Mouse (Mus musculus) left cerebral cortex, postnatal 14 days (tissue): Measurements from ENCODE around the gene Klhl42. TPM values are rescaled to one million over a fixed set of nuclear protein-coding genes. Genes with fewer than 3 reads are reported as not detected.

Experiments used
- DNase-seq, 2 experiments: peaks; one replicate each; pipeline ENCODE4 v3.0.0; 2021 to 2022; ENCODE audit warnings: low spot score in 2 of 2, mixed read lengths in 1 of 2
- intact Hi-C: fragments of 180-260 bp; cut with DNase I; formaldehyde crosslinking; loops from one replicate; pipeline ENCODE4 v1.15.1; 2025
- long read RNA-seq, 2 experiments: library from polyadenylated mRNA; stranded (forward); transcript quantifications; one replicate each; pipeline ENCODE4 v2.0.0; 2021
- total RNA-seq, 2 experiments: library from RNA; stranded (reverse); gene quantifications; 2 replicates each; pipeline ENCODE4 v1.2.3; 2021

The Klhl42 gene
- 10 to 100 TPM; 22.9 to 23.8 TPM for total RNA-seq
- long read RNA-seq, experiment 1, full-length matches to known transcripts = 15 of 20 reads
- long read RNA-seq, experiment 1, partial matches to known transcripts = 0 of 20 reads
- long read RNA-seq, experiment 1, other reads (novel, unspliced or antisense) = 5 of 20 reads
- long read RNA-seq, experiment 2, full-length matches to known transcripts = 12 of 18 reads
- long read RNA-seq, experiment 2, partial matches to known transcripts = 0 of 18 reads
- long read RNA-seq, experiment 2, other reads (novel, unspliced or antisense) = 6 of 18 reads

DNA sequence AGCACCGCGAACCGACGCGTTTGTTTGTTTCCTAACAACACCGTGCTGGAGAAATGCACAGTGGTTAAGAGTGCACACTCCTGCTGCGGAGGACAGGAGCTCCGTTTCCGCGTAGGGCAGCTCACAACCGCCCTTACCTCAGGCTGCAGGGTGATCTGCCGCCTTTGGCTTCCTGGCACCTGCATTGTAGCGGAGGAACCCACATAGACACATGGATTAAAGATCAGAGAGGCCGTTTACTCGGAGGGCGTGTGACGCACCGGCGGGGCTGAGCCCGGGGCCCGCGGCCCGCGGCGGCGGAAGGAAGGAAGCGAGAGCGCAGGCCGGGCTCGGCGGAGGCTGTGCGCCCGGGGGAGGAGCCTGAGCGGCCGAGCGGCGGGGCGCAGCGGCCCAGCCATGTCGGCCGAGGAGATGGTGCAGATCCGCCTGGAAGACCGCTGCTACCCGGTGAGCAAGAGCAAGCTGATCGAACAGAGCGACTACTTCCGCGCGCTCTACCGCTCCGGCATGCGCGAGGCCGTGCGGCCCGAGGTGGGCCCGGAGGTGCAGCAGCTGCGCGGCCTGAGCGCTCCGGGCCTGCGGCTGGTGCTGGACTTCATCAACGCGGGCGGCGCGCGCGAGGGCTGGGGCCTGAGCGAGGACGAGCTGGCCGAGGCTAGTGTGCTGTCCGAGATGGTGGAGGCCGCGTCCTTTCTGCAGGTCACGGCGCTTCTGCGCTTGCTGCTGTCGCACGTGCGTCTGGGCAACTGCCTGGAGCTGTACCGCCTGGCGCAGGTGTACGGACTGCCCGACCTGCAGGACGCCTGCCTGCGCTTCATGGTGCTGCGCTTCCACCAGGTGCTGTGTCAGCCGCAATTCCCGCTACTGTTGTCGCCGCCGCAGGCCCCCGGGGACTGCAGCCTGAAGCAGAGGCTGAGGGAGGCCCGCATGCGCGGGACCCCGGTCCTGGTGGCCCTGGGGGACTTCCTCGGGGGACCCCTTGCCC, at the start of gene Klhl42:
Klhl42 (plus strand) TSS at position 244 of the 985 bp plus-strand sequence.
- intact Hi-C loops = no loop called here
- peak; percentile 52 to 67 for DNase-seq

DNA sequence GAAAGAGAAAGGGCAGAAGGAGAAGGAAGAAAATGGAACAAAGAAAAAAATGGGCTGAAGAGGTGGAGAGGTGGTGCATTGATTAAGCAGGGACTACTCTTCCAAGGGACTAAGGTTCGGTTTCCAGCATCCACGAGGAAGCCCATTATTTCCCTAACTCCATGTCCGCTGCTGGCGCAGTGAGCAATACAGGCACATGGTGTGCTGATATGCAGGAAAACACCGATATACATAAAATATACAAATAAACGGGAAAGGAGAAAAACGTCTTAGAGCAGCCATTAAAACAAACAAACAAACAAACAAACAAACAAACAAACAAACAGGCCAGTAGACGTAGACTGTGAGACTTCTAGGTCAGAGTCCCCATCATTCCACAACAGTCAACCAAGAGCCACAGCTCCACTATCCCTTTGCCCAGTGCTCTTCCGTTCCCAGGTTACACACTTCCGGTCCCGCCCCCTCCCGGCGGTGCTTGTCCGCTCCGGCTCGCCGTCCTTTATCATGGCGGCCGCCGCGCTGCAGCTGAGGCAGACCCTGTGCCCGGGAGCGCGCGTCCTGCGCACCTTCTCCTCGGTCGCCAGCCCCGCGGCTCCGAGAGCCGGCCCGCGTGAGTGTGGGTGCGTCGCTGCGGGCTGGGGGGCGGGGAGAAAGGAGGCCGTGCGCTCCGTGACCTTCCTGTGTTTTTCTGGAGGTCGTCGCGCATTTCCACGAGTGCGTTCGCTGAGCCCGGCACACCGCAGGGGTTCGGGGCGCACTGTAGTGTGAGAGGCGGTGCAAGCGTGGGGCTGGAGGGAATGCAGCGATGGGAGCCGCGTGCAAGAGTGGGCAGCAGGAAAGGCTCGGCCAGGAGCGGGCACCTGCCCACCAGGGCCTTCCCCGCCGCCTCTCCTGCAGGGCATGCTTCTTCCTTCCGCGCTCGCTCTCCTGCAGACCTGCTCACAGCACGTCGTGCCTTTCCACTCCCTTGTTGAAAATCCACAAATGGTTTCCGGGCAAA, 48.6 kb upstream of the Klhl42 start, which contains the start of gene Mrps35:
Mrps35 (plus strand) TSS at position 474 of the 1,000 bp plus-strand sequence.
- peak; percentile 88 to 90 for DNase-seq
- intact Hi-C loops = no loop called here

DNA sequence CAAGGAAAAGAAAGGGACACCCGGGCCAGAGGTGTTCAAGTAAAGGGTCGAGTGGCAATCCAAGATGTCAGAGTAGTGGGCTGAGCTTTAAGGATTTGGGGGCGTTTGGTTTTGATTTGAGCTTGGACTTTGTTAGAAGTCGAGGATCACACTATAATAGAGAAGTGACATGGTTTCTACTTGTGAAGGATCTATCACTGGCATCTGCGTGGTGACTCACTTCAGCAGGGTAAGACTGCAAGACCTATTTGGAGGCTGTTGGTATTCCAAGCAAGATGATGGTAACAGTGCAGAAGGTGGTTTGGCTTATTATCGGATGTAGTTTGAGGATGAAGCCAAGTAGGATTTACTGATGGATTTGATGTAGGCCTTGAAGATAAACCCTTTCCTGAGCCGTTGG, 47.5 kb upstream of the Klhl42 start:
- intact Hi-C loops = no loop called here
- no peak for DNase-seq

DNA sequence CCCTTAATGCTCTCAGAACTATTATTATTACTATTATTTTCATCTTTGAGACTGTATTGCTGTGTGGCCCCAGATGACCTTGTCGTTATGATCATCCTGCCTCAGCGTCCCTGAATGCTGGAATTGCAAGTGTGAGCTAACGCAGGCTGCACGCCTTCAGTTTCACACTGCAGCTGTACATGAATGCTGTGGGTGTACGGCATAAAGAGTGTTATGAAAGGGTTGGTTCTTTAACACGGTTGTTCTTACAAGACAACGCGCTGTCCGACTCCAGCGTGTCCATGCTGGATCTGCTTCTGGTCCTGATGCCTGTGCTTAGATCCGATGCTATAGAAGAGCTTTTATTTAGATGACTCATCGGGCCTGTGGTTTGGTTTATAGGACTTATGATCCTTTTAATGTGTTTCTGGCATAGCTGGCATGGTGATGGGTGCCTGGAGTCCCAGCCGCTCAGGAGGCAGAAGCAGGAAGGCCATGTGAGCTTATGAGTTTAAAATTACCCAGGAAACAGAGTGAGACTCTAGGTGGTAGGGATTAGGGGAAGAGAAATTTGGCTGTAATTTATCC, 41.9 kb upstream of the Klhl42 start:
- intact Hi-C loops = no loop called here
- no peak for DNase-seq

DNA sequence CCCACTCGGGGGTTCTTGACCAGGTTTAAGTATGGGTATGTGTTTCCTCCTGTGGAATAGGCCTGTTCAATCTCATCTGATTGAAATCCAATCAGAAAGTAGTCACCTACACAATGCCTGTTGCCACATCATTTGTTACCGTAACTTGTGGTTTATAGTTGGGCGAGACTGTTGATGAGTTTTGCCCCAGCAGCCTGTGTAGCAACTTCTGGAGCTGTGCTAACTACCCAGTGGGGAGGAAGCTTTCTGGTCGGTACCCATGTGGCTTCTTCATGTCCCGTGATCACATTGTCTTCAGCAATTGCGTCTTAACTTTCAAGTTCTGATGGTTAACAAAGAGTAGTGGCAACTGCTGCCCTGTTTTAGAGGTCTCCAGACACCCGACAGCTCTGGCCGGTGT, 39.5 kb upstream of the Klhl42 start:
- intact Hi-C loops = no loop called here
- no peak for DNase-seq

DNA sequence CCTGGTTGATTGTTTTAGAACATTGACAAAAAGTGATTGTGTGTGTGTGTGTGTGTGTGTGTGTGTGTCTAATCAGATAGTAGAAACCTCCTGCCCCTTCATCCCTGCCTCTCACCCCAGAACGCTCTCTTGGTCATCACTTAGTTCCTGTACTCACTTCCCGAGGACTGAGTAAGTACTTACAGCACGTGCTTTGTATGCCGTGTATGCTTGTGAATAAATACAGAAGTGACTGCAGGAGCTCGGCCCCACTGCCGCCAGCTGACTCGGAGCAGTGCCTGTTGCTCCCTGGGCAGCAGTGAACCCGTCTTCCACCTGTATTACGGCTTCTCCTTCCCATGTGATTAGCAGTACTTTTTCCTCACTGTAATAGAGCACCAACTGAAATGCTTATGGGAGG, 38.7 kb upstream of the Klhl42 start:
- DNase-seq = no peak
- intact Hi-C loops = no loop called here

DNA sequence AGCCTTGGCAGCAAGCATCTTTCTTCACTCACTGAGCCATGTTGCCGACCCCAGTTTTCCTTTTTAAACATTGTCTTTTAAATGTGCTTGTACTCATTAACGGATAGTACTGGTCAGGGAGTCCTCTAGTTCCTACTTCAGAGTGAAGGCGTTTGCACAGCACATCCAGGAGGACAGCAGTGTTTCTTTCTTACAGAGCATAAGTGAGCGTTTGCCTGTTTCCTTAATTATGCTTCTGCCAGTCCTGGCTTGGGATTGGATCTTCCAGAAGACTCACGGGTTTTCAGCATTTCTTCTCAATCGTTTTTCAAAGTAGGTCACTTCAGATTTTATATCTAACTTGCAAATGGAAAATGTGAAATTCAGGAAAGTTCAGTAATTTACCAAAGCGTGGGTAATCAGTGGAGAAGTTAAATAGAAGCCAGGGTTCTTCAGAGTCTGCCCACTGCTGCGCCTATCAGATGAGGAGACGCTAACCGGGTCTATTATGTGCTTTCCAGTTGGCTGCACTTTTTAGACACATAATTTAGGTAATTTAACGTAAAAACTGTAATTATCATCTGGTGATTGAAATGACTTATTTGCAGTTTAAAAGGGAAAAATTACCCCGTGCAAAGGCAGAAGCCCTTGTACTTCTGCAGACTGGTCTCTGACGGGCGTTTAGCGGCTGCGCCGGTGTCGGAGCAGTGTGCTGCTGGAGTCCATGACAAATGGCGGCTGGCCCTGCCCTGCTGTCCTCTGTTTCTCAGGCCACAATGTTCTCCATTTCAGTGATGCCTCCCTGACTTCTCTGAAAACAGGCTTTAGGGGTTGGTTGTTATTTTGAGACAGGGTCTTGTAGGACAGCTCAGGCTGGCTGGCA, 37.2 kb upstream of the Klhl42 start:
- peak in 1 of 2 experiments; percentile 26 for DNase-seq

DNA sequence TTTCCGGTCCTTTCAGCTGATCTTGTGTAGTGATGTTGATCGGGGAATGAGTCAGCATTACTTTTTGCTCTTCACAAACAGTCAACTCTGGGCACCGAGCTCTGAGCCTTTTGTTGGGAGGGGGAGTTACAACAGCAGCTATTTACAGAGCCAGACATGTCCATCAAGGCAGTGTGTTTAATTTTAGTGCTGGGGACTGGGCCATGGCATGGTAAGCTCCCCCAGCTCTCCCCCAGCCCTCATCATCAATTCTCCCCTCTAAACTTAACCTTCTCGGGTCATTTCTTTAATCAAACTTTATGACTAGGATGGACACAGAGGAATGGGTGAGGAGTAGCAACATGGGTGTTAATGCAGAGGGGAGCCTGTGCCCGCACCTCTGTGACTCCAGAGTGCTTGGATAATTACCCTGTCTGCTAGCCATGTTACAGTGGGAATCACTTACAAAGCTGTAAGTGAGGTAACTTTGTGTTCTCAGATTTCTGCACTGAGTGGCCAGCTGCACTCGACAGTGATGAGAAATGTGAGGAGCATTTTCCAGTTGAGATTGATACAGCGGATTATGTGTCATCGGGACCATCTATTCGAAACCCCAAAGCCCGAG, 35.7 kb upstream of the Klhl42 start:
- intact Hi-C loops = no loop called here
- no peak for DNase-seq

More for the DNA sequence above, 37.2 kb upstream of the Klhl42 start:
- intact Hi-C loops = no loop called here

DNA sequence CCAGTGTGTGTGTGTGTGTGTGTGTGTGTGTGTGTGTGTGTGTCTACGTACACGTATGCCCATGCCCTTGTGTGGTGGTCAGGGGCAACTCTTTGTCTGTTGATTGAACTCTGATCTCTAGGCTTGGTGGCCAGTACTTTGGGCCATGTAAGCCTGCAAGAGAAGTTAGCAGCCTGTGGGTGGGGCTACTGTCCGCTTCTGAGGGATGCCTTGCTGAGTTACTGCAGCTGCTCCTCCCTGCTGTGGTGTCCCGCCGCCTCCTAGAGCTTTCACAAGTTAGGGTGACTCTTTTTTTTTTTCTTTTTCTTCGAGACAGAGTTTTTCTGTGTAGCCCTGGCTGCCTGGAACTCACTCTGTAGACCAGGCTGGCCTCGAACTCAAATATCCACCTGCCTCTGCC, 31.9 kb upstream of the Klhl42 start:
- intact Hi-C loops = no loop called here
- no peak for DNase-seq

DNA sequence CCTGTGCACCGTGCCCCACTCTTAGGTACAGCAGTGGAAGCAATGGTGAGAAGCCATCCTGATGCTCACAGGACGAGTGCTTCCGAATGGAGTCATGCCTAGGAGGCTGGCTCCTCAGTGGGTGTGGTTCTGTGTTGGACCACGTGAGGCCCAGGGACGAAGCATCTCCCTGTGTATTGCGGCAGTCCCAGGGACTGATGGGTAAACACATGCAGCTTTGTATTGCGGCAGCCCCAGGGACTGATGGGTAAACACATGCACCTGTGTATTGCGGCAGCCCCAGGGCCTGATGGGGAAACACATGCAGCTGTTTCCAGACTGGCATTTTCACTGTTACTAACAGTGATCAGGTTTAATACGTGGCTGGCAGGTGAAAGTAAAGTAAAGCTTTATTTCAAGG, 29.5 kb upstream of the Klhl42 start:
- intact Hi-C loops = no loop called here
- DNase-seq = no peak

DNA sequence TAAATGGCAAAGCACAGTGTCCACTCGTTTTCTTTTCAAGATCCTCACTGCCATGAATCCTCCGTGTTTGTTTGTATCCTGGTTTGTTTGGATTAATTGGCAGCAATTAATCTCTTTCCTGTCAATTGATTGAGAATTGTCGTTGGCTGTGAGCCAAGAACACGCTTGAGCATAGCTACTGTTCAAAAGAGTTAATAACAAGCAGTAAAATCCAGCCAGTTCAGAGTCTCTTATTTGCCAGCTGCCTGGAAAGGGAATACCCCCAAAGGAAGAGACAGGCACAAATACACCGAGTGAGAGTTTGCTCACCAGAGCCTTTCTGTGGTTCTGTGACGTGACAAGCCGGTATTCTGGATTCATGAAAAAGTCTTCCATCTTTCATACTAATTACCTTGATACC, 29.1 kb upstream of the Klhl42 start:
- intact Hi-C loops = no loop called here
- no peak for DNase-seq

DNA sequence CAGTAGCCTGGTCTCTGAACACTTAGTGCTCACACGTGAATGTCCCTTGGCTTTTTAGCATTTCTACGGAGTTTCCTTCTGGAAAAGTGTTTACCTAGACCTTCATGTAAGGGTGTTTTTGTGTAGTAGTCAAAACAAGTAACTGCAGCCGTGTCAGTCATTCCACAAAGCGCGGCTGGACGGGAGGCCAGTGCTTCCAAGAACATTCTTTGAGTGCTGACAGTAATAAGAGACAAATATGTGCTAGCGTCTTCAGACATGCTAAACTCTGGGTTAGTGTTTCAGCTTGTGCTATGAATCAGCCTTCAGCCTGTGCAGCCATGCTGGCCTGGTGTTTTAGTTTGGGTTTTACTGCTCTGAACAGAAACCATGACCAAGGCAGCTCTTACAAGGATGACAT, 28.5 kb upstream of the Klhl42 start:
- intact Hi-C loops = no loop called here
- DNase-seq = no peak

DNA sequence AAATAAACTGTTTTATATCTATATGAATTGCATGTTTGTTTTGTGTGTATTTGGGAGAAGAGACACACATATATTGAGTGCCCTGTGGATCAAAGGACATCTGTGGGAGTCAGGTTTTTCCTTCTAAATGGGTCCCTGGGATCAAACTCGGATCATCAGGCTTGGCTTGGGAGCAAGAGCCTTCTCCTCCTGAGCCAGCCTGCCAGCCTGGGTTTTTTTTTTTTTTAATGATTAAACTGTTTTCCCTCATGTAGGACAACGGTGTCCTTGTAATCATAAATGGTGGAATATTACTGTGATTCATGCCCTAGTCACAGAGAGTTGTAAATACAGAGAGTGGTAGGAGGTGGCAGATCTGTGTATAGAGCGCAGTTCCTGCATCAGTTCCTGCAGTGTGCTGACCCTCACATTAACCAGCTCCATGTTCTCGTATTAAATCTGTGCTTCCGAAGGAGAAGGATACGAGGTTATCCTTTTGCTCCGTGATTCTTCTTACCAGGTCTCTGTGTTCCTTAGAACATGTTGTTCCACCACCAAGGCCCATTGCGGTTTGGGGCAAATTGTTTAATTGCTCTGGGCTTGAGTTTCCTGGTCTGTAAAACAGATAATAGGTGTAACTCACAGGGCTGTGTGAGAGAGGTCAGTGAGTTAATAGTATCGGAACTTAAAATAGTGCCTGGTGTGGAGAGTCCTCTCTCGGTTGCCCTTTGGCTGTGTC, 26.8 kb upstream of the Klhl42 start:
- DNase-seq = no peak
- intact Hi-C loops = no loop called here

DNA sequence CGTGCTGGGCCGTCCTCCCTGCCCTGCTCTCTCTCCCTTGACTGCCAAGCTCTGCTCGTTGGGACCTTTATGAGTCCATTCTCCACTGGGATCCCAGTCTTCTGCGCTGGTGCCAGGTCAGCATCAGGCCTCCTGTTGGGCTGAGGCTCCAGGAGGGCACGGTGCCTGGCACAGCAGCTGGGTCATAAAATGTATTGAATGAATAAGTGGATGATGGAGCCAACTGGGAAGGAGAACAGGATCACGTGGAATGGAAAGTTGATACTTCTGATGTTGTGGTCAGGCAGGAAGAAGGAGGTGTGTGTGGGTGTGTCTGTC, 26.3 kb upstream of the Klhl42 start:
- intact Hi-C loops = no loop called here
- DNase-seq = no peak

DNA sequence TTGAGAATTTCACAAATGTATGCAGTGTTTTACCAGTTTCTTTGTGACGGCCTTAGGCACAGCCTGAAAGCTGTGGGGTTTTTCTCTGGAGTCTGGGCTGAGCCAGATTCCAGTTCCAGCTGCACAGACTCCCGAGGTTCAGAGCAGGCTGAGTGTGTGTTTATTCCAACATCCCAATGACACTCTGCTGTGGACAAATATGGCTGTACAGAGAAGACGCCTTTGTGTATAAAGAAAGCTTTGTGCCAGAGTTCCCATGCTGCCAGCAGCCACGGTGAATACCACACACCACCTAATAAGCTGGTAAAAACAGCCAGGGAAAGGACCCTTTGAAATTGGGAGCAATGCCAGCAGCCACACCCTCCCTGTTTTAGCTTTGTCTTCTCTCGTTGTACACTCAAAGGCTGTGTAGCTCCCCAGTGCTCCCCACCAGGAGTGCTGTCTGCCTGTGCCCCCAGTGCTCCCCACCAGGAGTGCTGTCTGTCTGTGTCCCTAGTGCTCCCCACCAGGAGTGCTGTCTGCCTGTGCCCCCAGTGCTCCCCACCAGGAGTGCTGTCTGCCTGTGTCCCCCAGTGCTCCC, 15.3 kb upstream of the Klhl42 start:
- DNase-seq = peak; percentile 16 to 25
- intact Hi-C loops = no loop called here

DNA sequence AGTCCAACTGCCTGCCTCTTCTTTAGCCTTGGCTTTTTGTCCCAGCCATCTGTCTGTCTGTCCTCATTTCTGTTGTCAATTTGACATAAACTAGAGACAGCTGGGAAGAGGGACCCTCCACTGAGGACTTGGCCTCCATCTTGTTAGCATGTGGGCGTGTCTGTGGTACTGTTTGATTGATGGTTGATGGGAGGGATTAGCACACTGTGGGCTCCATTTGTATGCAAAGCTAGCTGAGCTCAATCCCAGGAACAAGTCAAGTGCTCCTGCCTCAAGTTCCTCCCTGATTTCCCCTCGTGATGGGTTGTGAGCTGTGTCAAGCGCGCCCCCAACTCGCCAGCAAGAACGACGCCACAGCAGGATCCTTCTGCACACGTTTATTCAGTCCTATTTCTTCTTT, 14.3 kb upstream of the Klhl42 start:
- intact Hi-C loops = no loop called here
- DNase-seq = no peak

DNA sequence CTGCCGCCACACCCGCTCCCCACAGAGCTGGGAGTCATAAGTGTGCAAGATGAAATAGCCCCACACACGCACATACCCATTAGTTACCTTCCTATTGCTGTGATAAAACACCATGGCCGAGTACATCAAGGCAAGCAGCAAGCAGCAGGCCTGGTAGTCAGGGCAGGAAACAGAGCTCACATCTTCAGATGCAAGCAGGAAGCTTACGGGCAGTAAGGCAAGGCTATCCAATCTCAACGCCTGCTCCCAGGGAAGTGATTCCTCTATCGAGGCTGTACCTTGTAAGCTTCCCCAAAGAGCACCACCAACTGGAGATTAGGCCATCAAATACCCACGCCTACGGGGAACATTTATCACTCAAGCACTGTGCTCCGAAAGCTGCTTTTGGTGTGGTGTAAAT, 11.3 kb upstream of the Klhl42 start:
- no peak for DNase-seq
- intact Hi-C loops = no loop called here
